Mouse (Mus musculus): Measurements from ENCODE around the gene Epx. TPM values are rescaled to one million over a fixed set of nuclear protein-coding genes. Genes with fewer than 3 reads are reported as not detected.
"Not testable (repeated sequence)": the region's sequence is repeated elsewhere in the genome, so short reads cannot be mapped to it uniquely, and the experiment has no call there.

Epx gene
- total RNA-seq (2021), result under 1 TPM; 0.36 to 0.77 TPM

- no peak for DNase-seq (ENCODE audit: extremely low spot score in 1 of 2, low spot score in 2 of 2)
- intact Hi-C loops (cut with DNase I), result no loop called here
These were observed at the start of gene Epx for GRCm38 (mm10) chr11:87875436-87875835. Gene Epx, minus strand, starts transcription at chr11:87875536.

GRCm38 (mm10) chr11:87920966-87921365 lies 45.6 kb upstream of the Epx start, which contains the start of gene Olfr464:
Gene Olfr464, minus strand, starts transcription at chr11:87920967.
- DNase-seq (ENCODE audit: extremely low spot score in 1 of 2, low spot score in 2 of 2), result no peak

GRCm38 (mm10) chr11:87920301-87920700 lies 45.0 kb upstream of the Epx start:
- intact Hi-C loops (cut with DNase I), result no loop called here
- DNase-seq (ENCODE audit: extremely low spot score in 1 of 2, low spot score in 2 of 2), result no peak

More at GRCm38 (mm10) chr11:87920966-87921365, 45.6 kb upstream of the Epx start, which contains the start of gene Olfr464:
- intact Hi-C loops (cut with DNase I), result no loop called here

GRCm38 (mm10) chr11:87916005-87916404 lies 40.7 kb upstream of the Epx start:
- DNase-seq (ENCODE audit: extremely low spot score in 1 of 2, low spot score in 2 of 2), result no peak
- intact Hi-C loops (cut with DNase I), result no loop called here

GRCm38 (mm10) chr11:87904331-87904730 lies 29.0 kb upstream of the Epx start:
- no peak for DNase-seq (ENCODE audit: extremely low spot score in 1 of 2, low spot score in 2 of 2)
- intact Hi-C loops (cut with DNase I), result no loop called here

GRCm38 (mm10) chr11:87897287-87897686 lies 22.0 kb upstream of the Epx start, which contains the start of gene Olfr463:
Gene Olfr463, minus strand, starts transcription at chr11:87897387.
- intact Hi-C loops (cut with DNase I), result no loop called here
- no peak for DNase-seq (ENCODE audit: extremely low spot score in 1 of 2, low spot score in 2 of 2)

GRCm38 (mm10) chr11:87892168-87892567 lies 16.8 kb upstream of the Epx start, which contains the start of gene Olfr462:
Gene Olfr462, minus strand, starts transcription at chr11:87892268.
- intact Hi-C loops (cut with DNase I), result no loop called here
- no peak for DNase-seq (ENCODE audit: extremely low spot score in 1 of 2, low spot score in 2 of 2)

- intact Hi-C loops (cut with DNase I), result no loop called here
- no peak for DNase-seq (ENCODE audit: extremely low spot score in 1 of 2, low spot score in 2 of 2)
These were observed 9.5 kb upstream of the Epx start for GRCm38 (mm10) chr11:87884856-87885255.

GRCm38 (mm10) chr11:87883493-87883892 lies 8.2 kb upstream of the Epx start:
- no peak for DNase-seq (ENCODE audit: extremely low spot score in 1 of 2, low spot score in 2 of 2)
- intact Hi-C loops (cut with DNase I), result no loop called here

GRCm38 (mm10) chr11:87881714-87882113 lies 6.4 kb upstream of the Epx start:
- no peak for DNase-seq (ENCODE audit: extremely low spot score in 1 of 2, low spot score in 2 of 2)
- intact Hi-C loops (cut with DNase I), result no loop called here

- no peak for DNase-seq (ENCODE audit: extremely low spot score in 1 of 2, low spot score in 2 of 2)
- intact Hi-C loops (cut with DNase I), result no loop called here
These were observed 4.5 kb upstream of the Epx start for GRCm38 (mm10) chr11:87879826-87880225.

- no peak for DNase-seq (ENCODE audit: extremely low spot score in 1 of 2, low spot score in 2 of 2)
- intact Hi-C loops (cut with DNase I), result no loop called here
These were observed 3.6 kb downstream of the Epx start for GRCm38 (mm10) chr11:87871766-87872165.

- intact Hi-C loops (cut with DNase I), result no loop called here
These were observed 5.2 kb downstream of the Epx start for GRCm38 (mm10) chr11:87870096-87870495.

GRCm38 (mm10) chr11:87866891-87867290 lies 8.4 kb downstream of the Epx start:
- DNase-seq (ENCODE audit: extremely low spot score in 1 of 2, low spot score in 2 of 2); intact Hi-C loops (cut with DNase I): not testable (repeated sequence)

More at GRCm38 (mm10) chr11:87870096-87870495, 5.2 kb downstream of the Epx start:
- DNase-seq (ENCODE audit: extremely low spot score in 1 of 2, low spot score in 2 of 2), result no peak

- intact Hi-C loops (cut with DNase I), result no loop called here
These were observed 12.5 kb downstream of the Epx start for GRCm38 (mm10) chr11:87862805-87863204.

GRCm38 (mm10) chr11:87860426-87860825 lies 14.9 kb downstream of the Epx start:
- DNase-seq (ENCODE audit: extremely low spot score in 1 of 2, low spot score in 2 of 2), result no peak
- intact Hi-C loops (cut with DNase I), result no loop called here

More at GRCm38 (mm10) chr11:87862805-87863204, 12.5 kb downstream of the Epx start:
- no peak for DNase-seq (ENCODE audit: extremely low spot score in 1 of 2, low spot score in 2 of 2)

GRCm38 (mm10) chr11:87859273-87859672 lies 16.1 kb downstream of the Epx start:
- DNase-seq (ENCODE audit: extremely low spot score in 1 of 2, low spot score in 2 of 2), result no peak
- intact Hi-C loops (cut with DNase I), result no loop called here

- DNase-seq (ENCODE audit: extremely low spot score in 1 of 2, low spot score in 2 of 2), result no peak
- intact Hi-C loops (cut with DNase I), result no loop called here
These were observed 20.8 kb downstream of the Epx start for GRCm38 (mm10) chr11:87854550-87854949.

GRCm38 (mm10) chr11:87853597-87853954 lies 21.8 kb downstream of the Epx start:
- intact Hi-C loops (cut with DNase I), result no loop called here

GRCm38 (mm10) chr11:87852690-87853596 lies 22.4 kb downstream of the Epx start, which contains the start of gene Mks1:
Gene Mks1, plus strand, starts transcription at chr11:87853215.
- DNase-seq (ENCODE audit: extremely low spot score in 1 of 2, low spot score in 2 of 2), result peak; percentile 88 to 95
- intact Hi-C loops (cut with DNase I), result no loop called here

More at GRCm38 (mm10) chr11:87853597-87853954, 21.8 kb downstream of the Epx start:
- DNase-seq (ENCODE audit: extremely low spot score in 1 of 2, low spot score in 2 of 2), result no peak
